Comparison of ENCODE assay signal across 19 mouse cellular contexts in the genomic region with DNA sequence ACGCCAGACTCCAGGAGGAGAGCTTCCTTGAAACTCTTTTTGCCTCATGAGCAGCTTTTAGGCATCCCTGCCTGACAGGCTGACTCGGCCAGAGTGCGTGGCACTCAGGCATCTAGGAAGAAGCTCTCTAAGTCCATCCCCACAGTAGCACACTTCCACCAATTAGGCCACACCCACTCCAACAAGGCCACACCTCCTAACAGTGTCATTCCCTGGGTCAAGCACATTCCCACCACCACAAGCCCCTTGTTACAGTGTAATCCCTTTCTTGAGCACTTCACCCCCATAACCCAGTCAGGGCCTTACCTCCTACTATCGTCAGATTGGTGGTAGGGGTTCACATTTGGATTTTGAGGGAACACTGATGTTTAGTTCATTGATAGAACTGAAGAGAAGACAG.
DNase-seq lines count a peak whose midpoint lies in the region; ATAC-seq and TF ChIP-seq lines count a peak whose summit lies in the region.
"Had no signal": no experiment of that assay in that cellular context is flagged by ENCODE, and none has a peak within 500 bp of the region (broad histone marks: within the 10 kb centered on the region; RNA-seq: fewer than 3 reads in every experiment).

No protein-coding gene starts in this region.

- H3K27me3 ChIP-seq in forebrain, embryonic 14.5 days (replicated peaks; ENCODE audit: control insufficient read depth, insufficient read depth, low read length) = no peaks in the 10 kb centered on the region
- H3K27me3 ChIP-seq in forebrain, postnatal 0 days (ENCODE audit: insufficient read depth, low read length) = no peaks in the 10 kb centered on the region
- H3K27me3 ChIP-seq in liver, embryonic 13.5 days = no peaks in the 10 kb centered on the region
- H3K27me3 ChIP-seq in liver, postnatal 0 days (ENCODE audit: insufficient read depth, low read length) = no peaks in the 10 kb centered on the region
- H3K27me3 ChIP-seq in neural tube, embryonic 11.5 days (ENCODE audit: control insufficient read depth, insufficient read depth, low read length) = no peaks in the 10 kb centered on the region
- H3K27me3 ChIP-seq: heart, embryonic 15.5 days had no signal

- no peaks in the 10 kb centered on the region for H3K4me1 ChIP-seq in forebrain, embryonic 14.5 days (ENCODE audit: control insufficient read depth, insufficient read depth, low read length)
- H3K4me1 ChIP-seq in forebrain, postnatal 0 days (ENCODE audit: insufficient read depth) = no peaks in the 10 kb centered on the region
- no peaks in the 10 kb centered on the region for H3K4me1 ChIP-seq in liver, embryonic 13.5 days (replicated peaks)
- no peaks in the 10 kb centered on the region for H3K4me1 ChIP-seq in liver, postnatal 0 days (ENCODE audit: insufficient read depth)
- H3K4me1 ChIP-seq in neural tube, embryonic 11.5 days (ENCODE audit: control insufficient read depth, insufficient read depth, low read length) = no peaks in the 10 kb centered on the region; the same call in 1 of the 2 replicates
- H3K4me1 ChIP-seq: embryonic facial prominence, embryonic 10.5 days had no signal

- no peak overlapping the region for H3K4me2 ChIP-seq in forebrain, embryonic 14.5 days (ENCODE audit: low read length)
- no peak overlapping the region for H3K4me2 ChIP-seq in forebrain, postnatal 0 days (ENCODE audit: low read depth)
- H3K4me2 ChIP-seq in liver, embryonic 13.5 days = no peak overlapping the region
- no peak overlapping the region for H3K4me2 ChIP-seq in liver, postnatal 0 days (ENCODE audit: low read depth, low read length)
- H3K4me2 ChIP-seq in neural tube, embryonic 11.5 days (ENCODE audit: low read depth) = no peak overlapping the region
- H3K4me2 ChIP-seq: heart, embryonic 11.5 days; heart, embryonic 15.5 days had no signal

- TF ChIP-seq CTCF in forebrain, postnatal 0 days (IDR thresholded peaks at IDR 0.05; ENCODE audit: low read depth) = no peak
- TF ChIP-seq CTCF in liver, postnatal 0 days (IDR thresholded peaks at IDR 0.05; ENCODE audit: low read depth) = no peak
- no peak for TF ChIP-seq CTCF in layer of hippocampus, adult 2 months (conservative IDR thresholded peaks at IDR 0.05)

- H3K4me3 ChIP-seq in forebrain, embryonic 14.5 days (ENCODE audit: low read depth, low read length) = no peak overlapping the region
- H3K4me3 ChIP-seq in forebrain, postnatal 0 days (ENCODE audit: low read depth, low read length) = no peak overlapping the region
- H3K4me3 ChIP-seq in liver, embryonic 13.5 days (replicated peaks) = no peak overlapping the region
- no peak overlapping the region for H3K4me3 ChIP-seq in liver, postnatal 0 days (ENCODE audit: low read depth, low read length)
- no peak overlapping the region for H3K4me3 ChIP-seq in neural tube, embryonic 11.5 days (ENCODE audit: low read depth, low read length)
- no peak overlapping the region for H3K4me3 ChIP-seq in layer of hippocampus, adult 2 months
- H3K4me3 ChIP-seq: embryonic facial prominence, embryonic 10.5 days; heart, adult 2 months; heart, embryonic 15.5 days had no signal

- no peak overlapping the region for H3K27ac ChIP-seq in forebrain, embryonic 14.5 days (ENCODE audit: low read depth, low read length)
- no peak overlapping the region for H3K27ac ChIP-seq in forebrain, postnatal 0 days (ENCODE audit: low read depth, low read length)
- no peak overlapping the region for H3K27ac ChIP-seq in liver, embryonic 13.5 days
- no peak overlapping the region for H3K27ac ChIP-seq in liver, postnatal 0 days (ENCODE audit: low read depth)
- H3K27ac ChIP-seq in neural tube, embryonic 11.5 days (ENCODE audit: low read depth, low read length) = no peak overlapping the region
- H3K27ac ChIP-seq in layer of hippocampus, adult 2 months = no peak overlapping the region
- H3K27ac ChIP-seq: embryonic facial prominence, embryonic 10.5 days; heart, adult 2 months; heart, embryonic 15.5 days; hindbrain, postnatal 0 days had no signal

- 91% methylated on average over 4 of the region's 4 CpGs for WGBS in forebrain, embryonic 14.5 days
- WGBS in forebrain, postnatal 0 days = 94% methylated on average over 4 of the region's 4 CpGs
- WGBS in liver, embryonic 13.5 days (ENCODE audit: insufficient replicate concordance) = 86% methylated on average over 4 of the region's 4 CpGs
- 88% methylated on average over 4 of the region's 4 CpGs for WGBS in liver, postnatal 0 days (ENCODE audit: insufficient replicate concordance)
- 96% methylated on average over 4 of the region's 4 CpGs for whole genome bisulfite sequencing in neural tube, embryonic 11.5 days

- no peaks in the 10 kb centered on the region for H3K36me3 ChIP-seq in forebrain, embryonic 14.5 days (ENCODE audit: control insufficient read depth, insufficient read depth, low read length)
- H3K36me3 ChIP-seq in forebrain, postnatal 0 days (ENCODE audit: insufficient read depth) = peaks cover 3% of the 10 kb centered on the region; the same call in 1 of the 2 replicates
- no peaks in the 10 kb centered on the region for H3K36me3 ChIP-seq in liver, embryonic 13.5 days
- H3K36me3 ChIP-seq in liver, postnatal 0 days (replicated peaks; ENCODE audit: insufficient read depth, low read length) = no peaks in the 10 kb centered on the region
- no peaks in the 10 kb centered on the region for H3K36me3 ChIP-seq in neural tube, embryonic 11.5 days (ENCODE audit: control insufficient read depth, insufficient read depth, low read length)
- H3K36me3 ChIP-seq: embryonic facial prominence, embryonic 10.5 days; heart, embryonic 15.5 days had no signal

- H3K9ac ChIP-seq in forebrain, embryonic 14.5 days (ENCODE audit: low read length) = no peak overlapping the region
- H3K9ac ChIP-seq in forebrain, postnatal 0 days = no peak overlapping the region
- H3K9ac ChIP-seq in liver, embryonic 13.5 days = no peak overlapping the region
- H3K9ac ChIP-seq in liver, postnatal 0 days (replicated peaks) = no peak overlapping the region
- no peak overlapping the region for H3K9ac ChIP-seq in neural tube, embryonic 11.5 days (ENCODE audit: low read length)
- H3K9ac ChIP-seq: heart, embryonic 15.5 days had no signal

- H3K9me3 ChIP-seq in forebrain, embryonic 14.5 days (replicated peaks; ENCODE audit: control insufficient read depth, low read length) = no peaks in the 10 kb centered on the region
- no peaks in the 10 kb centered on the region for H3K9me3 ChIP-seq in forebrain, postnatal 0 days (ENCODE audit: low read length)
- H3K9me3 ChIP-seq in liver, embryonic 13.5 days (replicated peaks) = no peaks in the 10 kb centered on the region
- no peaks in the 10 kb centered on the region for H3K9me3 ChIP-seq in liver, postnatal 0 days (ENCODE audit: low read length)
- no peaks in the 10 kb centered on the region for H3K9me3 ChIP-seq in neural tube, embryonic 11.5 days (ENCODE audit: control insufficient read depth, low read length)
- H3K9me3 ChIP-seq: embryonic facial prominence, embryonic 10.5 days; heart, embryonic 15.5 days had no signal

- no peak for DNase-seq in forebrain, embryonic 14.5 days (ENCODE audit: low spot score)
- DNase-seq in forebrain, postnatal 0 days = no peak
- no peak for DNase-seq in liver, embryonic 13.5 days
- DNase-seq in liver, postnatal 0 days = no peak
- DNase-seq in neural tube, embryonic 11.5 days (ENCODE audit: low spot score) = no peak
- DNase-seq in neural tube, embryonic 10.5 days (ENCODE audit: extremely low spot score, low spot score) = no peak
- DNase-seq in ZHBTc4 (ENCODE audit: low read depth, low spot score) = peak; percentile 84
- DNase-seq in layer of hippocampus, adult 2 months (ENCODE audit: low spot score in 2 of 2) = no peak
- DNase-seq: adrenal gland, adult 2 months; adrenal gland, postnatal 25 days; cerebellum, adult 2 months; cerebellum, postnatal 10 days; gastrocnemius, postnatal 14 days; heart, adult 2 months; heart, postnatal 14 days had no signal

- no peak for TF ChIP-seq EP300 in liver, postnatal 0 days (IDR thresholded peaks at IDR 0.05; ENCODE audit: low read depth)

- peak; percentile 54; the same call in 1 of the 2 replicates for ATAC-seq in forebrain, embryonic 14.5 days
- ATAC-seq in forebrain, postnatal 0 days = no peak
- ATAC-seq in liver, embryonic 13.5 days (ENCODE audit: low read depth) = peak; percentile 18; the same call in 1 of the 2 replicates
- no peak for ATAC-seq in liver, postnatal 0 days
- 0 out of 2 replicates have a peak, but pooled peaks have one; percentile 51 for ATAC-seq in neural tube, embryonic 11.5 days (ENCODE audit: insufficient read depth, low FRiP score, low TSS enrichment)
- ATAC-seq: hindbrain, postnatal 0 days had no signal

Comparison
In these comparisons a context has a peak if more than half of its experiments do, and no peak if none do; other contexts are left out.
1. ATAC-seq: peak in forebrain, embryonic 14.5 days (single experiment), liver, embryonic 13.5 days (single experiment) and neural tube, embryonic 11.5 days (single experiment); none in forebrain, postnatal 0 days (single experiment) and liver, postnatal 0 days (single experiment).